Mouse (Mus musculus) ovary, adult 10 weeks (tissue): Measurements from ENCODE around the gene Nfe2l3. TPM values are rescaled to one million over a fixed set of nuclear protein-coding genes. Genes with fewer than 3 reads are reported as not detected.

Source experiments
- polyA plus RNA-seq: library from polyadenylated mRNA; stranded (reverse); fragments of 350-450 nt; fragmentation: Illumina TruSeq; extraction: RNeasy Lipid Tissue Mini Kit (QIAGEN cat#74804); gene quantifications from one replicate; pipeline ENCODE4 v1.2.3, GENCODE M21; 2014

Gene Nfe2l3
- 1.6 TPM for polyA plus RNA-seq

DNA sequence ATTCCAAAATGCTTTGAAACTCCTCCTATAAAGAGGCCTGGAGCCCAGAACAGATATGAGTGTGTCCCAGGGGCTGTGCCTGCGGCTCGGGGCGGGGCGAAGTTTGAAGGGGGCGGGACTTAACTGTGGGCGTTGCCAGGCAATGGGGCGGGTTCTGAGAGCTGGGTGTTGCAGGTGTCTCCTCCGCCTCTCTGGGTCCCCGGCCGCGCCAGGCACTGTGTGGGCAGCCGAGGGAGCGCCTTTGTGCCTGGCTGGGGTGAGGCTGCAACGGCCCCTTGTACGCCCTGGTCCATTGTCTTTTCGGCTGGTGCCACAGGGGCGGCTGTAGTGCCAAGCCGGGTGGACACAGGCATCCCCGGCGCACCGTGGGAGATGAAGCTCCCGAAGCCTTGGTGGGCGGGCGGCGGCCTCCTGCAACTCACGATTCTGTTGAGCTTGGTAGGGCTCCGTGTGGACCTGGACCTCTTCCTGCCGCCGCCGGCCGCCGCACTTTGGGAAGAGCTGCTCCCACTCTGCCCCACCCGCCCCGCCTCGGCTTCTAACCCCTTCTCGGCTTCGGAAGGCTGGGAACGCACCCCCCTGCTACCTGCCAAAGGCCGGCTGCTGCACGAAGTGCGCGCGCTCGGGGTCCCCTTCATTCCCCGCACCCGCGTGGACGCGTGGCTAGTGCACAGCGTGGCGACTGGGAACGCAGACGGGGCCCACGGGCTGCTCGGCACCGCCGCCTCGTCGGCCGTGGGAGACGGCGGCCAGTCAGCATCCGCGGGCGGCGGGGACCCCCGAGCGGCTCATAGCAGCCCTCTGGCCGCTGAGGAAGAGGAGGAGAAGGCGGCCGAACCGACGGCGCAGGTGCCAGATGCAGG, at the start of gene Nfe2l3:
TSS of gene Nfe2l3 (plus strand) at position 136 of the 863 bp plus-strand sequence.

GRCm38 (mm10) chr6:51469715-51470310, 37.3 kb downstream of the Nfe2l3 start, which contains the start of gene Hnrnpa2b1:
Gene Hnrnpa2b1, minus strand, starts transcription at chr6:51469894.

DNA sequence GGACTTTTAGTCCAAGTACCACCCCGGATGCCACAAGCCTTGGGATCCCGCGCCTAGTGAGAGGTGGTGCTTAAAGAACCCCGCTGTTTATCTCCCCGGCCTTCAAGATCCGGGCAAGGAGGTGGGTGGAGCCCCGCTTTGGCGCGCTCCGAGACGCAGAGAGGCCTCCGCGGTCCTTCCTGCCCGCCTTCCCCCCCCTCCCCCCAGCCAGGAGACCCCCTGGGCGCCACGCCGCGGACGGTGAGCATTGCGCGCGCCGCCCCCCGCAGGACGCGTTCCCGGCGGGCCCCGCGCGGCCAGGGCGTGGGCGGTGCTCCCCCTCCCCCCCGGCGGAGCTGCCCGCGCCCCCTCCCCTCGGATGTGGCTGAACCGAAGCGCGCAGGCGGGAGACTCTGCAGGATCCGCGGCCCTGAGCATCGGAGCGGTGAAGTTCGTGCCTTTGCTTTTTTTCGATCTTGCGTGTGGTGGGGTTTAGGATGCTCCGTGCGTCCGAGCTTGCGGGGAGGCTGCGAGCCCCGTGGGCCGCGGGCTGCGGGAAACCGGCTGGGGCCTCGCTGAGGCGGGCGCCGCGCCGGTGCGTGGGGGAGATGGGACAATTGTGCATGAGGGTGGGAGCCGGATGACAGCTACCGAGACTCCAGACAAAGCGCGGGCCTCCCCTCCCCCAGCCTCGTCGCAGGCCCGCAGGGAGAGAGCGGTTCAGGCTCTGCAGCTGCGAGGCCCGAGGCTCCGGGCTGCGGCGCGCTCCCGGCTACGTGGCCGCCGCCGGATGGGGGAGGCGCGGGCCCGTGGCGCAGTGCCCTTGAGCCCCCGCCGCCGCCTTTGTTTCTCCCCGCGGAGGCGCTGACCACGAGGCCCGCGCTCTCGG, 38.1 kb downstream of the Nfe2l3 start, which contains the start of gene Cbx3:
TSS of gene Cbx3 (plus strand) at position 50 of the 868 bp plus-strand sequence.

Other genes with a start within 250 kb of the Nfe2l3 start
- 2,951 TPM for gene Hnrnpa2b1, start 37.2 kb downstream of the Nfe2l3 start, polyA plus RNA-seq
- 794 TPM for gene Cbx3, start 37.7 kb downstream of the Nfe2l3 start, polyA plus RNA-seq
- gene Snx10, start 91.2 kb downstream of the Nfe2l3 start, polyA plus RNA-seq = 39.5 TPM